Mouse (Mus musculus) intestine, postnatal 0 days (tissue): ENCODE results near the gene Fbxo28. TPM values are rescaled to one million over a fixed set of nuclear protein-coding genes. Genes with fewer than 3 reads are reported as not detected.

Experiments
- ATAC-seq: fragments of 200-750 bp; cut with Nextera tagmentation; 2 replicates; pipeline ENCODE4 v1.8.0; 2017; ENCODE audit warnings: mild to moderate bottlenecking, moderate TSS enrichment, moderate library complexity
- H3K27ac ChIP-seq: fragments of 300-500 bp; sonication (generic); 2 replicates; pipeline ENCODE4 v1.5.1; 2014; ENCODE audit warnings: mild to moderate bottlenecking, low read depth, low read length, moderate library complexity
- H3K27me3 ChIP-seq: fragments of 300-500 bp; sonication (generic); replicated peaks from 2 replicates; pipeline ENCODE4 v1.6.1; 2014; ENCODE audit warnings: low read length, mixed read lengths; ENCODE audit not compliant: control insufficient read depth, insufficient read depth
- H3K36me3 ChIP-seq: fragments of 300-500 bp; sonication (generic); 2 replicates; pipeline ENCODE4 v1.6.1; 2014; ENCODE audit warnings: mild to moderate bottlenecking, moderate library complexity; ENCODE audit not compliant: control insufficient read depth, insufficient read depth
- H3K4me1 ChIP-seq: fragments of 300-500 bp; sonication (generic); replicated peaks from 2 replicates; pipeline ENCODE4 v1.6.1; 2014; ENCODE audit warnings: antibody characterized with exemption, low read length, mixed read lengths; ENCODE audit not compliant: control insufficient read depth, insufficient read depth
- H3K4me2 ChIP-seq: fragments of 300-500 bp; sonication (generic); replicated peaks from 2 replicates; pipeline ENCODE4 v1.6.1; 2014; ENCODE audit warnings: low read depth, mild to moderate bottlenecking, moderate library complexity
- H3K4me3 ChIP-seq: fragments of 300-500 bp; sonication (generic); 2 replicates; pipeline ENCODE4 v1.5.1; 2014; ENCODE audit warnings: low read depth, low read length
- H3K9ac ChIP-seq: fragments of 300-500 bp; sonication (generic); 2 replicates; pipeline ENCODE4 v1.6.1; 2014; ENCODE audit warnings: mild to moderate bottlenecking, low read depth, low read length
- H3K9me3 ChIP-seq: fragments of 300-500 bp; sonication (generic); 2 replicates; pipeline ENCODE4 v1.6.1; 2016; ENCODE audit warnings: mixed run types; ENCODE audit not compliant: control insufficient read depth
- CTCF ChIP-seq: sonication (generic); IDR thresholded peaks from 2 replicates; pipeline ENCODE4 v1.5.1; 2016; ENCODE audit warnings: low read depth, mild to moderate bottlenecking, control low read depth, antibody characterized with exemption, moderate library complexity
- WGBS: fragments of 180-500 bp; shearing (Covaris S2); extraction: QIAGEN DNeasy Blood & Tissue Kit; methylation state at CpG from one replicate; pipeline ENCODE4 v1.1.7; 2014; 5-methylcytosine and 5-hydroxymethylcytosine counted together
- polyA plus RNA-seq: library from polyadenylated mRNA; unstranded; fragments of >200 nt; fragmentation: Nextera tagmentation; extraction: Ambion mirVana; gene quantifications from 2 replicates; pipeline ENCODE4 v1.2.1, GENCODE M21; 2015

The Fbxo28 gene
- polyA plus RNA-seq, 1 experiment from 2014 or later, result 9.7 TPM

GRCm38 (mm10) chr1:182266028-182266525 lies 75.4 kb downstream of the Fbxo28 start:
- H3K36me3 ChIP-seq, result no peaks in the 10 kb centered on the region
- no peak overlapping the region for H3K4me2 ChIP-seq
- no peak for TF ChIP-seq CTCF
- H3K4me3 ChIP-seq, result no peak overlapping the region
- no peak overlapping the region for H3K9ac ChIP-seq
- ATAC-seq, result no peak
- H3K27me3 ChIP-seq, result no peaks in the 10 kb centered on the region
- H3K4me1 ChIP-seq, result no peaks in the 10 kb centered on the region
- no peak overlapping the region for H3K27ac ChIP-seq
- 65% methylated on average over 10 of the region's 11 CpGs for WGBS
- H3K9me3 ChIP-seq, result no peaks in the 10 kb centered on the region

Other genes starting within 250 kb of the Fbxo28 start
- gene Srp9, start 216.9 kb downstream of the Fbxo28 start, polyA plus RNA-seq, result 208 and 218 TPM in 2 replicates
- gene Vmn1r1, start 177.1 kb downstream of the Fbxo28 start, polyA plus RNA-seq, result not detected in 2 replicates
- 96.7 and 98.2 TPM in 2 replicates for gene Degs1, start 58.8 kb downstream of the Fbxo28 start, polyA plus RNA-seq
- 10.8 and 11.1 TPM in 2 replicates for gene Trp53bp2, start 67.5 kb upstream of the Fbxo28 start, polyA plus RNA-seq
- 31.8 and 34.0 TPM in 2 replicates for gene Capn2, start 176.0 kb upstream of the Fbxo28 start, polyA plus RNA-seq
- gene Capn8, start 223.4 kb upstream of the Fbxo28 start, polyA plus RNA-seq, result 1.0 and 1.4 TPM in 2 replicates